Mouse (Mus musculus) heart, embryonic 10.5 days (tissue): ENCODE measurements around the gene Olfr727. TPM values are rescaled to one million over a fixed set of nuclear protein-coding genes. Genes with fewer than 3 reads are reported as not detected.

Experiments used
- DNase-seq: peaks from one replicate; pipeline ENCODE4 v3.0.0-alpha.2; 2017; ENCODE audit warnings: low spot score
- H3K27ac ChIP-seq: fragments of 300-500 bp; sonication (generic); 2 replicates; pipeline ENCODE4 v1.5.1; 2016; ENCODE audit warnings: mild to moderate bottlenecking
- H3K27me3 ChIP-seq: fragments of 300-500 bp; sonication (generic); 2 replicates; pipeline ENCODE4 v1.6.1; 2016; ENCODE audit warnings: mild to moderate bottlenecking; ENCODE audit not compliant: poor library complexity, insufficient read depth, severe bottlenecking
- H3K36me3 ChIP-seq: fragments of 300-500 bp; sonication (generic); 2 replicates; pipeline ENCODE4 v1.6.1; 2016; ENCODE audit warnings: mild to moderate bottlenecking, moderate library complexity
- H3K4me1 ChIP-seq: fragments of 300-500 bp; sonication (generic); 2 replicates; pipeline ENCODE4 v1.6.1; 2016; ENCODE audit warnings: mild to moderate bottlenecking
- H3K4me3 ChIP-seq: fragments of 300-500 bp; sonication (generic); 2 replicates; pipeline ENCODE4 v1.5.1; 2016; ENCODE audit warnings: mild to moderate bottlenecking, moderate library complexity
- H3K9me3 ChIP-seq: fragments of 300-500 bp; sonication (generic); 2 replicates; pipeline ENCODE4 v1.6.1; 2016; ENCODE audit warnings: mild to moderate bottlenecking, moderate library complexity
- WGBS: fragments of 180-500 bp; shearing (Covaris S2); methylation state at CpG from one replicate; pipeline ENCODE4 v1.1.7; 2016; 5-methylcytosine and 5-hydroxymethylcytosine counted together
- polyA plus RNA-seq: library from polyadenylated mRNA; unstranded; fragments of >200 nt; fragmentation: Nextera tagmentation; extraction: Ambion mirVana; gene quantifications from 2 replicates; pipeline ENCODE4 v1.2.1, GENCODE M21; 2016

Gene Olfr727
- not detected in 2 replicates for polyA plus RNA-seq

DNA sequence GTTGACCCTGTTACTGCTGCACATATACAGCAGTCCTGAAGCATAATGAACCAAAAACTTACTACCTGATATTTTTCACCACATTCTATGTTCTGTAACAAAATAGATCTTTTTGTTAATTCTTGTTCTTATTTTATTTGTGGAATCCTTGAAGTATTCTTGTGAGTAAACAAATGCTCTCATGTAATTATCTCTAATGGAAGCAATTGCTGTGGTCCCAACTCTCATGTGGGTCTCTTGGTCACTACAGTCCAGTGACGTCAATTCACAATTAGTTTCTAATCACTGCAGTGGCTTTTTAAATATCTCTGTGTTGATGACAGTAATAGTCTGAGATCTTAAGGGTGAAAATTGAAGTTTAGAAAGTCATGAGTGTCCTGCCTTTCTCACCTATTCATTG is at the start of gene Olfr727:
Gene Olfr727 (plus strand): TSS at position 301 of the 400 bp plus-strand sequence.
- Histone ChIP-seq H3K27ac (no peak within 1 kb of the TSS), H3K36me3 (no peaks in the 10 kb centered on the region), H3K4me1 (no peaks in the 10 kb centered on the region), H3K4me3 (no peak within 1 kb of the TSS), H3K9me3 (no peaks in the 10 kb centered on the region), H3K27me3 (no peaks in the 10 kb centered on the region)
- DNase-seq = no peak
- 82% methylated on average over 1 of the region's 1 CpGs for whole genome bisulfite sequencing

DNA sequence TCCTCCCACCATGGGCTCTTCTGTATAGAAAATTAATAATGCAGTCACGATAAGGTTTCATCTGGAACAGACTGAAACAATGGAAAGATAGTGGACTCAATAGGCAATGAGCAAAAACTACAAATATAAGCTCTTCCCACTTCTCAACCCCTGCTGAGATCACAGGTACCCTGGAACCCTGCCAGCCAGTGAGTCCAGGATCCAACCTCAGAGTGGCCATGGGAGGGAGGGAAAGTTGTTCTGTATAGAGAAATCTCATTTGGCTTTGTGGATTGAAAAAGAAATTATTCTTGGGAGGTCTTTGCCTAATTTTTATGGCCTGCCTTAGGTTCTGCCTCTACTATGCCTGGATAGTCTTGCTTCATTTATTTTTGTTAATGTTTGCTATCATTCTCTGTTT is 32.1 kb upstream of the Olfr727 start, which contains the start of gene Olfr726:
Gene Olfr726 (minus strand): TSS at position 101 of the 400 bp plus-strand sequence.
- Histone ChIP-seq H3K27ac (no peak within 1 kb of the TSS), H3K4me3 (no peak within 1 kb of the TSS), H3K27me3 (no peaks in the 10 kb centered on the region), H3K36me3 (no peaks in the 10 kb centered on the region), H3K4me1 (no peaks in the 10 kb centered on the region), H3K9me3 (no peaks in the 10 kb centered on the region)
- no peak for DNase-seq
- 60% methylated on average over 1 of the region's 1 CpGs for WGBS

DNA sequence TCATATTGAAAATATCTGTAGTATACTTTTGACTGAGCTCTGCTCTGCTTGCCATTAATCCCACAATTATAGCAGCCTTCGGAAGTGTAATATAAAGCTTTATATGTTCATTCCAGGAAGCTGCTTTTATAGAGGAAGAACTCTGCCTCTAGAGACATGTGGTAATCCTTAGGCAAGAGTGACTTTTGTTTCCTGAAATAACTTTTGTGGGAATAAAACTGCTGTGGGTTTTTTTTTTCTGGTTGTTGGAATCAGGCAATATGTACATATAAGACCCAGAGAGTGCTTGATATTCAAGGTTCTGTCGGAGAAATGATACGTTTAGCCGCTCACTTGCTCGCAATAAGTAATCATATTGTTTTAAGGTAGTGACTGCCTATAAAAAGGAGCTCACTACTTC is 19.6 kb downstream of the Olfr727 start, which contains the start of gene Olfr728:
Gene Olfr728 (minus strand): TSS at position 101 of the 400 bp plus-strand sequence.
- 92% methylated on average over 5 of the region's 5 CpGs for WGBS

DNA sequence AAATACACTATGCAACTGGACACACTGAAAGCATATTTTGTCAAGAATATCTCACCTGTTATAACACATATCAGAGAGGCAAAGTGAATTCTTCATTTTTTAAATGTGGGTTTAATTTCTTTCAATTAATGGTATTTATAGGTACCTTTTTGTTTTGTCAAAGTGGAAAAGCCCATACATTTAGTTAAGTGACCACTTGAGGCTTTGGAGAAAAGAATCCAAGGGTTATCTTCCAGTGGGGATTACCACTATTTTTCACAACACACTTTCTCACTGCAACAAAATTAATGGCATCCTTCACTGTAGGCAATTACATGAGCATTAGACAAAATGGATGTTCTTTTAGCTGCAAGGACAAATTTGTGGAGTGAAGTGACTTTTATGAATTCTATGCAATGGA is 29.8 kb downstream of the Olfr727 start, which contains the start of gene Olfr729:
Gene Olfr729 (minus strand): TSS at position 101 of the 400 bp plus-strand sequence.
- H3K4me1 ChIP-seq = no peaks in the 10 kb centered on the region
- DNase-seq = no peak
- H3K36me3 ChIP-seq = no peaks in the 10 kb centered on the region
- H3K4me3 ChIP-seq = no peak within 1 kb of the TSS
- H3K27ac ChIP-seq = no peak within 1 kb of the TSS
- no peaks in the 10 kb centered on the region for H3K9me3 ChIP-seq
- H3K27me3 ChIP-seq = no peaks in the 10 kb centered on the region

More for the DNA sequence above, 19.6 kb downstream of the Olfr727 start, which contains the start of gene Olfr728:
- Histone ChIP-seq H3K4me3 (no peak within 1 kb of the TSS), H3K27ac (no peak within 1 kb of the TSS), H3K9me3 (no peaks in the 10 kb centered on the region), H3K4me1 (no peaks in the 10 kb centered on the region), H3K27me3 (no peaks in the 10 kb centered on the region), H3K36me3 (no peaks in the 10 kb centered on the region)
- DNase-seq = no peak

Other genes starting within 250 kb of the Olfr727 start
- not detected in 2 replicates for gene Olfr722, start 221.2 kb upstream of the Olfr727 start, polyA plus RNA-seq
- not detected in 2 replicates for gene Olfr723, start 191.4 kb upstream of the Olfr727 start, polyA plus RNA-seq
- gene Olfr724, start 159.9 kb upstream of the Olfr727 start, polyA plus RNA-seq = not detected in 2 replicates
- gene Olfr725, start 82.8 kb upstream of the Olfr727 start, polyA plus RNA-seq = not detected in 2 replicates
- gene Olfr726, start 32.2 kb upstream of the Olfr727 start, polyA plus RNA-seq = not detected in 2 replicates
- not detected in 2 replicates for gene Olfr728, start 19.5 kb downstream of the Olfr727 start, polyA plus RNA-seq
- not detected in 2 replicates for gene Olfr729, start 29.7 kb downstream of the Olfr727 start, polyA plus RNA-seq
- gene Olfr730, start 65.0 kb downstream of the Olfr727 start, polyA plus RNA-seq = not detected in 2 replicates
- gene Olfr731, start 118.7 kb downstream of the Olfr727 start, polyA plus RNA-seq = not detected in 2 replicates
- gene Olfr732, start 161.0 kb downstream of the Olfr727 start, polyA plus RNA-seq = not detected in 2 replicates
- gene Olfr733, start 178.3 kb downstream of the Olfr727 start, polyA plus RNA-seq = not detected in 2 replicates
- not detected in 2 replicates for gene Olfr734, start 203.6 kb downstream of the Olfr727 start, polyA plus RNA-seq
- gene Olfr735, start 225.7 kb downstream of the Olfr727 start, polyA plus RNA-seq = not detected in 2 replicates
- not detected in 2 replicates for gene Tlr11, start 234.7 kb downstream of the Olfr727 start, polyA plus RNA-seq